Mouse (Mus musculus) kidney, adult 2 months (tissue): Measurements from ENCODE around the gene Gne.

ENCODE experiments used
- CTCF ChIP-seq: fragments of 200-500 bp; conservative IDR thresholded peaks from 2 replicates; pipeline ENCODE4 v1.5.1; 2011; ENCODE audit warnings: low read depth, mild to moderate bottlenecking, control low read depth, low read length, moderate library complexity, mixed read lengths; ENCODE audit not compliant: insufficient read depth, insufficient read length
- POLR2A ChIP-seq: fragments of 200-500 bp; IDR thresholded peaks from one replicate; pipeline ENCODE4 v1.6.1; 2011; ENCODE audit warnings: low read depth, low read length, control low read depth

GRCm38 (mm10) chr4:44066891-44067290 lies 17.1 kb downstream of the Gne start:
- TF ChIP-seq CTCF (no peak), POLR2A (no peak)
